Mouse (Mus musculus) testis, postnatal 10 days (tissue): Measurements from ENCODE around the gene Elmo1.

Experiments
- DNase-seq: peaks from one replicate; pipeline ENCODE4 v3.0.0; 2021; ENCODE audit warnings: low spot score

The Elmo1 gene

DNA sequence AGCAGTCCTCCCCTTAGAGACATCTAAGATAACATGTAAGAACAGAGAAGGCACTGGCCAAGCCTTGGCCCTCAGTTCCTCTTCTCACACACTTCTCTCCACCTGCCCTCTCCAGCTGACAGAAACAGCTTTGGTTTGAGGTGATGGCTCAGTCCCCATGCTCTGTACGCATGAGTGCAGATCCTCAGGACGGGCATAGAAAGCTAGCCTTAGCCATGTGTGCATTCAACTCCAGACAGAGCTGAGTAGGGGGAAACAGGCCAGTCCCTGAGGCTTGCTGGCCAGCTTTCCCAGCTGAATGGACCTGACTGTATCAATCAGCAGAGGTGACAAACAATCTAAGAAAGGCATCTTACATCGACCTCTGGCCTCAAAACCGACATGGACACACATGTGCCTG, 435.4 kb downstream of the Elmo1 start:
- no peak for DNase-seq

DNA sequence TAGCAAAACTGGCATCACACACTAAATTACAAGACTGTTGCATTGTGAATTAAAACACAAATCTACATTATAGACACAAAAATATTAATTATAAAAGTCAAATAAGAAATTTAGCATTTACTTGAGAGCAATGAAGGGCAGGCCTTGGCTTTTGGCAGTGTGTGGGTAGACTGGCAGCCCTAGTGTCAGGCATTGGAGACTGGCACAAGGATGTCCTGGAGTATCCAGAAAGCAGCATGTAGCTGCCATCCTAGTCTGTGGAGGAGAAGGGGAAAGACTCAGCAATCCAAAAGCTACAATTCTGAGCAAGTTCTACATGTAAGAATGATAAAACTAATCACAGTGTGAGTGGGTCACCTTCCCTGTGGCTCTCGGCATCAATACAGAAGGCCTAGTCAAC, 446.7 kb downstream of the Elmo1 start:
- DNase-seq, result no peak

DNA sequence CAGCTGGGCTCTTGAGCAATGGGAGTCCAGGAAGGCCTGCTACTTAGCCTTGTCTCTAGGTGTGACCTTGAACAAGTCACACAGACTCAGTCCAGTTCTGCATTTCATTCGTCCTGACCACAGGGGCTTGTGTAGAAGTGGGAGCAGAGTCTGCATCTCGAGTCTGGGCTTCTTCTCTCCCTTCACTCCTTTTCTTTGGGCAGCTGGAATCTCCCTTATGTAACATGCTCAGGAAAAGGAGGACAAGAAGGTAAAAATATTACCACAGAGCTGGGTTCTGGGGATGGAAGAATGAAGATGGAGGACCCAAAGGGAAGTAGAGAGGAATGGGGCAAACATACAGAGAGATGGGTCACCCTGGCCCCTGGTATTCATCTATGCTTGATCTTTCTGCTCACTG, 447.1 kb downstream of the Elmo1 start:
- DNase-seq, result no peak

DNA sequence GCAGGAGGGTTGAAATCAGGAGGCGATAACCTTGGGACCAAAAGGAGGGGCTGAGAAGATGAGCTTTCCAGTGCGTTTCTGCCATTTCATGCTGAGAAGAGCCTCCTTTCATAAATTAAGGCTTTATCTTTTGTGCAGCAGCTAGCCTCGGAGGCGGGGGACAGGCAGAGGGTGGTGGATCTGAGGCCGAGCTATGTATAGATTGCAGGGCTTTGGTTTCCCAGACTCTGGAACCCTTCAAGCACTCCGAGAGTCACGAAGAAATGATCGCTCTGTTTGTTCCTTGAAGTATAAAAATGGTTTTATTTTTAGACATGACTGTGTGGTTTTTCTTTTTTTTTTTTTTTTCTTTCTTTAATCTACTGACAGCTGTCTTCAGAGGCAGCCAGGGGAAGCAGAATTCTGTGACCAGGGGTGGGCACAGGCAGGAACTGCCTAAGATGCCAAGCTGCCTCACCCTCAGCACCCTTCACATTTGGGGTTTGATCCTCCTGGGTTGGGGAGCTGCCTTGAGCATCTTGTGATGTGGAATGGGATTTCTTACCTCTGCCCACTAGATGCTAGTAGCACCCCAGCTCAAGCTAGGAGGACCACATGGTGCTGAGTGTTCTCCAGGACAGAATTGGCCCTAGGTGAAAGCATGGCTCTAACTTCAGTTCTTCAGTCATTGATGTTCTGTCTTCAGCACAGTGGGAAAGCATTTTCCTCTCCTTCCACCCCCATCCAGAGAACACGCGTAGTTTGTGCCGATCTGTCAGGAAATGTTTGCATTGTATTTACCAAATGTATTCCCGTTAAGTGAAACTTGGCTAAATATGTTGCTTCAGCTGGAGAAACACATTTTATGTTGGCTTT, 448.0 kb downstream of the Elmo1 start:
- DNase-seq, result no peak

DNA sequence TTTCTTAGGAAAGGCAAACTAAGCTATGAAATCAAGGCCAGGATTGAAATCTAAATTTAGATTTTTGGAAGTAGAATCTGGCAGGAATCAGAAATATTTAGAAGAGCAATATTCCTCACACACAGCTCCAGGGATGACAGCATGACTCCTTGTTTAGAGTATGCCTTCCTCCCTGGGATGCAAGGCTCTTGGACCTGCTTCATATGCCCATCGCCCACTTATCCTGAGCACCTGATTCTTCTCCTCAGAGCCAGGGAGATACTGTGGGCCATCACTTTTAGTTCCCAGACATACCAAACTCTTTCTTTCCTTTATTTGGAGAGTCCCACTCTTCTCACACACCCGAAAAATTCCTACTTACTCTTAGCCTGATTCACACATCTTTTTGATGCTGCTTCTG, 449.2 kb downstream of the Elmo1 start:
- DNase-seq, result no peak

DNA sequence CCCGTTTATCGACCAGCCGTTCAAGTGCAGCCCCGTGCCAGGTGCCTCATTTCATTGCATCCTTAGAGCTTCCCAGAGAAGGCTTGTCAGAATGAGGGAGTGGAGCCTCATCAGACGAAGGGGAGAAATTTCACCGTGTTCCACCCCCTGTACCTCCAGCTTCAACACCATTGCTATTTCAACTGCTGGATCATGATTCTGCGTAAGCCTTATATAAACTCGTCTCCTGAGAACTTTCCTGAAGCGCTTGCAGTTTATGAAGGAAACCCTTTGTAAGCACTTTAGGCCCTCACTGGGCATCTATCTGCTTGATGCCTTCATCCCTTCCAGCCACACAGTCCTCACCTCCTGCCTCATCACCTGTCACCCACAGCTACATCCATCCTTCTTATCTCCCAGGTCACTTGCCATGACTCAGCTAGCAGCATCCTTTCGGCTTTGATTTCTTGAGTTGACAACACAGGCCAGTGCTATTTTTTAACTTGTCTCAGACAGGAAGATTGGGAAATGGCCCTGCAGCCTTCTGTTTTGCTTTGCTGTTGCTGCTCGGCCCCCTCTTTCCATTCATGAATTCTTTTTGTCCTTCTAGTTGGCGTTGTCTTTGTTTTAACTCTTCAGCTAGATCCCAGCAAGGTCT, 456.3 kb downstream of the Elmo1 start:
- no peak for DNase-seq

DNA sequence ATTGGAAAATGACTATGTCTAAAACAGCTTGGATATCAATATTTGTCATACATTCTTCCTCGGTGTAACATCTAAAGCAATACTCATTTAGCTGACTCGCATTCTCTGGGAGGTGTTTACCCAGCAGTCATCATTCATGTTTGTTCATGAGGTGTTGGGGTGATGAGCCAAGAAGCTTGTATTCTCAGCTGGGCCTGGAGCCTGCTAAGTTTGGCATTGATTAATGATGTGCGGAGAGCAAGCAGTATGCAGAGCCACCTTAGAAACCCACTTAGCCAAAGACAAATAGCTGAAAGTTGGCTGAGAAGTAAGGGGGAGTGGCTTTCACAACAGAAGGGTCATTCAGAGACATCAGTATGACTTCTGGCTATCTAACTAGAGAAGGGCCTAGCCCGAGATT, 459.6 kb downstream of the Elmo1 start:
- DNase-seq, result no peak

DNA sequence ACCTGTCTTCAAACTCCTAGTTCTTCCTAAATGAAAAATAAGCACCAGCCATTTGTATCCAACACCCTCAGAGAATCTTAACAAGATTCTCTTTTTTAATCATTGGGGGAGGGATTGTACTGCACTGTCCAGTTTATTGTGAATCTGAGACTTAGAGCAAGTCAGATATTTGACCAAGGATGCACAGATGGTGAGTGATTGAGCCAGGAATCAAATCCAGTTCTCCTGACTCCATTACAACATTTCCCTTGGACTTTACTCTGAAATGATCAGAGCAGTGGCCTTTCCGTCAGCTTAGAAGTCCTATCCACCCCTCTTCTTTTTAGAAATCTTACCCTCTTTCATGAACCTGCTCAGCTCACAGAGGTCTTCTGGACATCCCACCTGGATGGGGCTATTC, 461.2 kb downstream of the Elmo1 start:
- DNase-seq, result no peak

DNA sequence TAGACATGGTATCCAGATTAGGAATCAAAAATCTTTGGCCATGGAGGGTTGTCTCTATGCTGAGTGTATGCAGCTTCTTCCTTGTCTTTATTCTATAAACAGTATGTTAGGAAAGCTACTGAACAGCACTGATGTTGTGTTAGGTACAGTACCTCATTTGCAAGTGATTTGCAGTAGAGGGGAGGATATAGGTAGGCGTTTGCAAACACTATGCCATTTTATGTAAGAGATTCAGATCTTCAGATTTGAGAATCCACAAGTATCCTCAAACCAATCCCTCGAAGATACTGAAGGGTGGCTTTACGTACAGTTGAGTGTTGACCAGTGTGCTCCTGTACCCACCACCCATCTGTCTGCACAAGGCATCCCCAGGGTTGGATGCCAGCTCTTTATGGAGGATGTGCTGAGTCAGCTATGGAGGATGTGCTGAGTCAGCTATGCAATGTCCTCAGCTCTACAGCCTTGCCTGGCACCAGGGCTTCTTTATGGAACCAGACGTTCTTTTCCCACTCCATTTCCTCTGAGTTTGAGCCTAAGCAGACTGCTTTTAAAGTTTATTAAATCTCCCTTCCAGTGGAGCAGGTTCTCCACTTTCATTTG, 465.6 kb downstream of the Elmo1 start:
- no peak for DNase-seq

DNA sequence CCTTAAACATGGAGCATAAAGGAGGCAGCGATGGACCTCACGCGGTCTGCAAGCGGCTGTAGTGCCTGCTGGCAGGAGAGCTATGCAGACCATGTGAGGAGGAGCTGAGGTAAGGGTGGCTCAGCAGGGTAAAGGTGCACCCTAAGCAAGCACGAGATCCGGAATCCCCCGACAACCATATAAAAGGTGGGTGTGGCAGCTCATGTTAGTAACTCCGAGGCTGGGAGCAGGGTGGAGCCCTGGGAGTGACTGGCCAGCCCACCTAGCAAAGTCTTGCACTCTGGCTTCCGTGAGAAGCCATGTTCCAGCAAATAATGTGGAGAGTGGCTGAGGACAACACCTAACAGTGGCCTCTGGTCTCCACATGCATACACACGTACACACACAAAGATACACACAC, 466.3 kb downstream of the Elmo1 start:
- DNase-seq, result no peak

DNA sequence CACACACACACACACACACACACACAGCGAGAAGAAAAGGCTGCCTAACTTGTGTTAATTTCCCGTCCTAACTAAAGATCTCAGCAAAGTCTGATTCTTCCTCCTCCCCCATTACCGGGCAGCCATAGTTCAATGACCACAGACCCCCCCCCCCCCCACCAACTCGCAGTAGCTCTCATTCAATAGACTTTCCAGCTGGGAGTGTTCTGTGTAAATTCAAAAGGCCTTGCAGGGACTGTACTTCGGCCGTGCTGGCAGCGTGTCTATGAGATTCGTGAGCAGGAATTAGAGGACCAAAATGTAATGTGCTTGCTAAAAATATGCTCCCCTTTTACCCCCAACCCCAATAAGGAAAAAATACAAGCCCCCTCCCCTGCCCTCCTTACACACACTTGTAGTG, 466.8 kb downstream of the Elmo1 start:
- no peak for DNase-seq

DNA sequence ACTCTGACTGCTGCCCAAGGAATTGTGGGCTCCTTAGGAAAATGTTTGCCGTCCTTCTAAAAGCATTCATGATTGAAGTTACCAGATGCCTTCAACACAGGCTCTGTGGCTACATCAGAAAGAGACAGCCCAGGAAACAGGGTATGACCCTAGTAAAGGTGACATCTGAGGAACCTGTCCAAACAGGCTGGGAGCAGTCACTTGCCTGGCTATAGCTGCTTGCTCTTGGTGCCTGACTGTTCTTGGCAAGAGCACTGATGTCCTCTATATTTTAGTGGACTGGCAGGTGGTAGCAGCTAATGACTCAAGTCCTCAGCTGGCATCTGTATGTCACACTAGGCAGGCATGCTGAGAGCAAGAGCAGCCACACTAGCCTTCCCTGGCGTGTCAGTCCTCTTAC, 468.0 kb downstream of the Elmo1 start:
- DNase-seq, result no peak

DNA sequence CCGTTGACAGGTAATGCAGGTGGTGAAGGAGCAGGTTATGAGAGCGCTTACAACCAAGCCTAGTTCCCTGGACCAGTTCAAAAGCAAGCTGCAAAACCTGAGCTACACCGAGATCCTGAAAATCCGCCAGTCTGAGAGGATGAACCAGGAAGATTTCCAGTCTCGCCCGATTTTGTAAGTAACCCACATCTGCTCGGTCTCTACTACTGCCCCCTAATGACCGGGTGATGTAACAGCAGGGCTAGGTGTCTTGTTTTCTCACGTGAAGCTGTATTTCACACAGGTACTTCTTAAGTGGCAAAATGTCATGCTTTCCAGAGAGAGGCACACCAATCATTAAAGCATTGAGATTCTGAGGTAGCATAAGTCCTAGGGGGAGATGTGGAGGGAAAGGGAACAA, 474.0 kb downstream of the Elmo1 start:
- no peak for DNase-seq

DNA sequence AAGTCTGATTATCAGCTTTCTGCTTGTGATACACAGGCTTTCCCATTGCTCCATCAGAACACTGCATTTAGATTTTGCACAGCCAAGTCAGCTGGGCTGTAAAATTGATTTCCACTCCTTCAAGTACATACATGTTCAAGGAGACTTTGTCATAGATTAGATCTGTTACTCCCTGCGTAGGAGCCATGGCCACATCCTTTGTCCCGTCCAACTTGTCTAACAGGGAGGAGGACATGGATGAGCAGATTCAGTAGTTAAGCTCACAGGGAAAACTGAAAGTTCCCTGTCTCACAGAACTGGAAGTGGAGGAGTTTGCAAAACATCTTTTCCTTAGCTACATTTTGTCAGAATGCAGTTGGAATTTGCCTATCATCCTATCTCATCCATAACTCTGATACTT, 484.8 kb downstream of the Elmo1 start:
- DNase-seq, result no peak

DNA sequence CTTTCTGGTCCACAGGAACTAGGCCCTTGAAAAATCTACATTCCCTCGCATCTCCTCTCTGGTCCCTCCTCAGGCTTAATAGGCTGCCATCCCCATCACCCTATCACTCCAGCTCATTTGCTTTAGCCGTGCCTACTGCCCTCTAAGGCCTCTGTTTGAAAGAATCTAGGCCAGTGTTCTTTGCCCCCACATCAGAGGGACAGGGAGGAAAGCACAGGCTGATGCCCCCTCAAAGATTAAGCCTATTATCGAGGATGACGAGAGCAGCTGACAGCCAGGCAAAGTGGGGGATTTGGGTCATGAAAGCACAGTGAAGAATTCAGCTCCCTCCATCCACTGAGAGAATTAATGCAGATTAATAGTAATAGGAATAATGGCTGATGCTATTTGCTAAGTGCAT, 495.5 kb downstream of the Elmo1 start:
- no peak for DNase-seq

DNA sequence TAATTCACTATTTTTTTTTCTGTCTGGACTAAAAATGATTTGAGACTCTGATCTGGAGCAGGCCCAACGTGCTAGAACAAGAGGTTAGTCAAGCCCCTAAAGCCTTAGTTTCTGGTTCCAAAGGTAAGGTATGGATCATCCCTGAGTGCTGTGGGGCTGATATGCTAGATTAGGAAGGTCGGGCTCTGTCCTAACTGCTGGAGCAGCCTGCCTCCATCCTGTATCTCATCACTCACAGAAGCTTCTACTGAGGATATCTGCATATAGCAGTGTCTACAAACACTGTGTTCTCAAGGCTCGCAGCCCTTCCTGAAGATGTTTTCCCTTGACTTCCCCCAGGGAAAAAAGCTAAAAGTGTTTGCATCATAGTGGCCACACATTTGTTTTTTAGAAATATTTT, 496.1 kb downstream of the Elmo1 start:
- DNase-seq, result no peak

DNA sequence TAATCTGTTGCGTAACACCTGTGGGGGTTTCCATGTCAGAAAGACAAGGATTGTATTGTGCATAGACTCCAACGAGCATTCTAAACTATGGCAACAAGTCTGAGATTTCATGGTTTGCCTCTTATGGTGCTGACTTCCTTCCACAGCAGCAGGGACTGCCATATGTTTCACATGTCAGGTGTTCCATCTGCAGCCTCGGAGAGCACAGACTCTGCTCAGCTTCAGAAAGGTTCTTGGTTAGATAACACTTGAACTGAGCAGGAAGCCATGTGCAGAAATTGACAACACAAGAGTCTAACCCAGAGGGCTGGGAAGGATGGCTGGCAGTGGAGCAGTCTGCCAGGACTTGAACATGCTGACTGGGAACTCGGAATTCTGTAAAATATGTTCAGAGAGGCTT, 500.6 kb downstream of the Elmo1 start:
- DNase-seq, result no peak

DNA sequence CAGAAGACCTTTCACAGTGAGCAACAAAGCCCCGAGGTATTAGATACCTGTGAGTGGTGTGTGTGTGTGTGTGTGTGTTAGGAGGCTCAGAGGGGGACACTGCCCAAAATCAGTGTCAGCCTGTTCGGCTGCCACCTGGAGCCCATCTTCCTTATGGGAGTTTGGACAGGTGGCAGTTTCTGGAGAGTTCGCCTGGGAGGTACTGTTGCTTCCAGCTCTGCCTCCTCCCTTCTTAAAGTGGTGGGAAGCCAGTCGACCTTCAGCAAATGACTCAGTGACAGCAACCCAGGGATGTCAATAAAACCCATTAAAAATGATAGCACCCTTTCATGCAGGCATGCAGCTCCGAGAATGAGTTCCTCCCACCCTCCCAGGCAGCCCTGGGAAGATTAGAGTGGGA, 506.9 kb downstream of the Elmo1 start:
- no peak for DNase-seq

DNA sequence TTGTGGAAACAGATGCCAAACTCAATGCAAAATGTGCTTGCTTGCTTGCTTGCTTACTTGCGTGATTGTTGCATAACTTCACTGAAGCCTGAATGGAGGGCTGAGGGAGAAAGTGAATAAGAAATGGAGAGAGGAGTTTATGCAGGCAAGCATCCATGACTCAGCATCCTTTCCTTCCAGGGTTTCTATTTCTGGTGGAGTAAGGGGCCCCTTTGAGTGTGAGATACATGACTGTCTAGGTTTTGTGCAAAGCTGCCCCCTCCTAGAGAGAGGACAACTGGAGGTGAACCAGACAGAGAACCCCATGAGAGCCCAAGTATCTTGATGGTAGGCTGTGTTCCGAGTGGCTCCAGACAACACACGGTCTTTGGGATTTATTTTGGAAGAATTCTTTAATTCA, 508.2 kb downstream of the Elmo1 start:
- no peak for DNase-seq

DNA sequence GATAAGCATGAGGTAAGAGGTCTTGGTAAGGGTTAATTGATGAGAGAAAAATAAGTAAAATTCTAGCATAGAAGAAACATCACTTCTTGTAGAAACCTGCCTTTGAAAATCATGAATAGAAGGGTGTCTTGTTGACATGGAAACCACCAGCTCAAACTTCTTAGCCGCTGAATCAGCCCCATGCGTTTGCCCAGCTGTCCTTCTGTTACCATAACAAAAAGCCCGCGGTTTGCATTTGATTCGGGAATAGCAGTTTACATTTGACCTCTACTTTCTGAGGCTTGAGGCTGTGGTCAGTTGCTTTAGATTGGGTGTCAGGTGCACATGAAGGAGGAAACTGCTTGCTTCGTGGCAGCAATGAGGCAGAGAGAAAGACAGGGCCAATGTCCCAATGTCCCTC, 509.9 kb downstream of the Elmo1 start:
- DNase-seq, result no peak

DNA sequence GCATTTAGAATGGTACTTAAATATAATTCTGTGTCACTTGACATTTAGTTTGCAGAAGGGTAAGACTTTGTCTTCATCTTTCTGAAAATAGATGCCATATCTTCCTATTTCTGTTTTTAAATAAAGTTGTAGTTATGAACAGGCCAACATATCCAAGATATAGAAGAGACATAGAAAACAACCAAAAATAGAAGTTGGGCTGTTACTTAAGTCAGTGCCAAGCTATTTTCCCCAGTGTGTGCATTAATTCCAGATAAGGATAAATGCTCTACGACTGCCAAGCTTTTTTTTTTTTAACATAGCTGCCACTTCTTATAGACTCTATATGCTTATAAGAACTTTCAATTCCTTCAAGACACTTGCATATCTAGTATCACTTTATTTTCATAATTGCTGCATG, 511.0 kb downstream of the Elmo1 start:
- DNase-seq, result no peak

DNA sequence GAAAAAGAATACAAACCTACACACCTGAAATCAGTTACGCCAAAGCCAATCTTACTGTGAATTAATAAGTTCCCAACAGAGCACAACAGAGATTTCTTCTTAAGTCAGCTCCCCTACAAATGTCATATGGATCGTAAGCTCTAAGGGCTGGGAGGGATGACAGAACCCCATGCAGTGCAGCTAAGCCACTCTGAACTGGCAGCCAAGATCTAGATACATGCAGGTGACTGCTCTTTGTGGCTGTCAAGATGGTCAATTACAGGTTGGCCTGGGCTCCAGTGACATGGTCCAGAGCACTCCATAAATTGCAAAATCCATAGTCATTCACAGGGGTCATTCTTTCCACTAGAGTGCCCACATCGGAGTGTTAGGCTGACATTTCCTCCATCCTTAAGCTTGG, 516.5 kb downstream of the Elmo1 start:
- no peak for DNase-seq

DNA sequence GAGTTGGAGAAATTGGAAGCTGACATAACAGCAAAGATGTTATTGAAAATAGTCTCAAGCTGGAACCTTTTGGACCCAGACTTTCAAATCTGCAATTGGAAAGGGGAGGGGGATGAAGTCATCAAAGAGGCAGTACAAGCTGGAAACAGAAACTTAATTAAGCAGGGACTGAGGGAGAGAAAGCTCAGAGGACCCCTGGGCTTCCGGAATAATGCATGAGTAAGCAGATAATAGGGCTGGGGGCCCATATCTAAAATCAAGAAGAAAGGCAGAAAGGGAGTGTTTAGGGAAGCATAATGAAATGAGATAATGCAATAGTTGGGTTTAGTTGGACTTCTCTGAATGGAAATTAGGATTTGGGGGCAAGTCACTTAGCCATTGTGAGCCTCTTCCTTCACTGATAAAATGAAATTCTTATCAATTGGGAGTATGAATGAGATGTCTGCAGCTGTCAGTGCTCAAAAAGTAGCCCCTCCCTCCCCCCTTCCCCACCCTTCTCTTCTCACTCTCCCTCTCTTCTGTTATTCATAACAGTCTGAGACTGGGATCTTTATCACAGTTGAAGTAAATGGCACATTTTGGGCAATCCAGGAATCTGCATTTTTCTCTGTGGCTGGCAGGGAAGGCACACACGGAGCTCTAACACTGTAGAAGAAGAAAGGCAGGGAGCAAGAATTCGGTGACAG, 518.8 kb downstream of the Elmo1 start:
- DNase-seq, result no peak
